Mouse (Mus musculus) spleen, adult 2 months (tissue): ENCODE measurements around the gene Iqgap3.

Experiments used
- CTCF ChIP-seq: fragments of 200-500 bp; IDR thresholded peaks from 2 replicates; pipeline ENCODE4 v1.5.1; 2011; ENCODE audit warnings: mild to moderate bottlenecking, inconsistent platforms; ENCODE audit not compliant: insufficient read depth, insufficient read length, insufficient replicate concordance; ENCODE audit errors: extremely low read depth
- POLR2A ChIP-seq: fragments of 200-500 bp; IDR thresholded peaks from 2 replicates; pipeline ENCODE4 v1.6.1; 2011; ENCODE audit warnings: low read depth, low read length, inconsistent platforms

DNA sequence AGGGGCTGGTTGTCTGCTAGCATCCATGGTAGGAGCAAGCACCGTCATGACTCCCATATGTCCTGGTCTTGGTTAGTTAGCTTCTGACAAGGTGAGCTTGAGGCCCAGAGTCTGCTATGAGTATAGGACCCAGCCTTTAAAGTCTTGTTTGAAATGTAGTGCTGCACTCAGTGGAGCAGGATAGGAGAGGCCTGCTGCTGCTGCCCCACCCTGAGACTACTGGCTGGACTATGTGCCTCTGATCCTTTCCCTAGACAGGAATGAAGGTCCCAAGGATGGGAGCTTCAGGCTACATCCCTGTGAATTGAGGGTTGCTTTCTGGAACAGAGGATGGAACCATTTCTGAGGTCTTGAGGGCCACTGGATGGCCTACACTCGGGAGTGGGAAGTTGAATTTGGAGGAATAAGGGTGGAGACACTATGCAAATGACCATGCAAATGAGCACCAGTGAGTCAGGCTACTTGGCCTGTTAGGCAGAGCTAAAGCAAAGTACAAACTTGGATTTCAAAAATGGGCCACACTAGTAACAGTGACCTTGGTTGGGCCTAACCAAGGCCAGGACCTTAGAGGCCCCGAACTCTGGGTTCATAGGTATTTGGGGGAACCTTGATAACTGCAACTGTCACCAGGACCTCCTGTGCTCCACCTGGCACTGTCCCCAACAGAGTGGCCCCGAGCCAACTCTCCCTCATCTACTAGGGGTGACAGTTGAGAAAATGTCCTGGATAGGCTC lies 67.2 kb downstream of the Iqgap3 start:
- TF ChIP-seq POLR2A (no peak), CTCF (no peak)
